Mouse (Mus musculus) liver, postnatal 0 days (tissue): Measurements from ENCODE around the gene Gramd1a. TPM values are rescaled to one million over a fixed set of nuclear protein-coding genes. Genes with fewer than 3 reads are reported as not detected.
A peak's percentile ranks its signal among the peaks of the same experiment; 100 is the strongest.

Source experiments
- ATAC-seq: fragments of 200-750 bp; cut with Nextera tagmentation; 2 replicates; pipeline ENCODE4 v1.8.0; 2017; ENCODE audit warnings: mild to moderate bottlenecking, moderate library complexity
- DNase-seq: peaks from one replicate; pipeline ENCODE4 v3.0.0-alpha.2; 2016
- H3K27ac ChIP-seq: fragments of 300-500 bp; sonication (generic); 2 replicates; pipeline ENCODE4 v1.5.1; 2014; ENCODE audit warnings: antibody characterized with exemption, moderate library complexity, mild to moderate bottlenecking, low read depth
- H3K27me3 ChIP-seq: fragments of 300-500 bp; sonication (generic); 2 replicates; pipeline ENCODE4 v1.6.1; 2014; ENCODE audit warnings: low read length, control low read depth, mixed read lengths; ENCODE audit not compliant: insufficient read depth
- H3K36me3 ChIP-seq: fragments of 300-500 bp; sonication (generic); replicated peaks from 2 replicates; pipeline ENCODE4 v1.6.1; 2014; ENCODE audit warnings: mild to moderate bottlenecking, control low read depth, low read length, moderate library complexity, mixed read lengths; ENCODE audit not compliant: insufficient read depth
- H3K4me1 ChIP-seq: fragments of 300-500 bp; sonication (generic); 2 replicates; pipeline ENCODE4 v1.6.1; 2014; ENCODE audit warnings: antibody characterized with exemption, mild to moderate bottlenecking, control low read depth; ENCODE audit not compliant: insufficient read depth
- H3K4me2 ChIP-seq: fragments of 300-500 bp; sonication (generic); 2 replicates; pipeline ENCODE4 v1.6.1; 2014; ENCODE audit warnings: low read depth, mild to moderate bottlenecking, low read length, moderate library complexity, mixed read lengths
- H3K4me3 ChIP-seq: fragments of 300-500 bp; sonication (generic); 2 replicates; pipeline ENCODE4 v1.5.1; 2014; ENCODE audit warnings: low read depth, low read length
- H3K9ac ChIP-seq: fragments of 300-500 bp; sonication (generic); replicated peaks from 2 replicates; pipeline ENCODE4 v1.6.1; 2014; ENCODE audit warnings: mild to moderate bottlenecking, moderate library complexity
- H3K9me3 ChIP-seq: fragments of 300-500 bp; sonication (generic); 2 replicates; pipeline ENCODE4 v1.6.1; 2016; ENCODE audit warnings: mild to moderate bottlenecking, control low read depth, low read length, mixed read lengths
- CTCF ChIP-seq: sonication (generic); IDR thresholded peaks from 2 replicates; pipeline ENCODE4 v1.5.1; 2016; ENCODE audit warnings: antibody characterized with exemption, low read depth
- EP300 ChIP-seq: IDR thresholded peaks from 2 replicates; pipeline ENCODE4 v1.6.1; 2016; ENCODE audit warnings: antibody characterized with exemption, low read depth, mild to moderate bottlenecking
- WGBS: fragments of 180-500 bp; shearing (Covaris S2); extraction: QIAGEN DNeasy Blood & Tissue Kit; methylation state at CpG from one replicate; pipeline ENCODE4 v1.1.7; 2014; ENCODE audit not compliant: insufficient replicate concordance; 5-methylcytosine and 5-hydroxymethylcytosine counted together
- polyA plus RNA-seq: library from polyadenylated mRNA; unstranded; fragments of >200 nt; fragmentation: Nextera tagmentation; extraction: Ambion mirVana; gene quantifications from 2 replicates; pipeline ENCODE4 v1.2.1, GENCODE M21; 2015

Gramd1a gene
- polyA plus RNA-seq, 1 experiment from 2014 or later: 8.9 TPM

DNA sequence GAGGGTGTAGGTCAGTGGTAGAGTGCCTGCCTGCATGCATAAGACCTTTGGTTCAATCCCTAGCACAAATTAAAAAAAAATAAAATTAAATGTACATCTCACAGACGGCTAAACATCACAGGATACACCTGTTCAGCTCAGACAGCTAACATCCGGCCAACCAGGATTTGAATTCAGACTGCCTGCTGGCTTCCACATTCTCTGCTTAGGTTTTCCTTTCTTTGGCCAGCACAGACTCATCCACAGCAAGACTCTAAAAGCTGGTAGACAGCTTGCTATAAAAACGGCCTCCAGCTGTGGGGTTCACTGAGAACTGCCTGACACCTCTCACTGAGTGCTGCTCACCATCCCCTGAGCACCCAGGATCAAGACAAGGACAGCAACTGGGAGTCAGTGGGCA is 49.5 kb downstream of the Gramd1a start:
- TF ChIP-seq CTCF (no peak), EP300 (no peak)
- Histone ChIP-seq H3K27ac (no peak overlapping the region), H3K9ac (no peak overlapping the region), H3K4me1 (peaks cover 8% of the 10 kb centered on the region), H3K4me2 (no peak overlapping the region), H3K36me3 (peaks cover 3% of the 10 kb centered on the region; the same call in 1 of the 2 replicates), H3K9me3 (no peaks in the 10 kb centered on the region), H3K4me3 (no peak overlapping the region), H3K27me3 (no peaks in the 10 kb centered on the region)
- WGBS: 47% methylated on average over 3 of the region's 3 CpGs
- ATAC-seq: no peak
- DNase-seq: no peak

DNA sequence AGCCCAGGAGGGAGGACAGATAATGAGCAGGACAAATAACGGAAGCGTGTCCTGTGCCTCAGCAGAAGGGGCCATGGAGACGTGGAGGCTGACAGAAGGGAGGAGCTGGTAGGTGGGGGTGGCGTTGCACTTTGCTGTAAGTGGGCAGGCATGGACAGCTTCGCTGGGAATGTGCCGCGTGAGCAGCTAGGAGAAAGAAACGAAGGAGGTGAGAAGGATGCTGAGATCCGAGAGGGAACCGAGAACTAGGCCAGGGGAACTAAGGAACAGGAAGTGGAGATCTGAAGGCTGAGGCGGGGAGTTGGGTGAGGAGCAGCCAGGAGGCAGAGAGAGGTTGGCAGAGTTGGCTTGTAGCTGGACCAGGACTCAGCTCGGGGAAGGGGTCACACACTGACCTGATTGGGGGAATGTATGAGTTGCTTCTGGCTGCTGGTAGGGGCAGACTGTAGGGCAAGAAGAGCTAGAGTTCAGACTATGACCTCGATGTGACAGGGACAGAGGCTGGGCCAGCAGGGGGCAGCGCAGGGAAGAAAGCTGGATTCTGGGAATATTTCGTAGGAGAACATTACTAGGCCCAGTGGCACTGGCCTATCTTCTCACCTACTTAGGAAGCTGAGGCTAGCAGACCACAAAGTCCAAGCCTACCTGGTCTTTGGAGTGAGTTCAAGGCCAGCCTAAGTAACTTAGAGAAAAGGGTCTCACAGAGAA is 50.5 kb downstream of the Gramd1a start:
- 0 out of 2 replicates have a peak overlapping the region, but pooled peaks have one; percentile 3 for H3K27ac ChIP-seq

DNA sequence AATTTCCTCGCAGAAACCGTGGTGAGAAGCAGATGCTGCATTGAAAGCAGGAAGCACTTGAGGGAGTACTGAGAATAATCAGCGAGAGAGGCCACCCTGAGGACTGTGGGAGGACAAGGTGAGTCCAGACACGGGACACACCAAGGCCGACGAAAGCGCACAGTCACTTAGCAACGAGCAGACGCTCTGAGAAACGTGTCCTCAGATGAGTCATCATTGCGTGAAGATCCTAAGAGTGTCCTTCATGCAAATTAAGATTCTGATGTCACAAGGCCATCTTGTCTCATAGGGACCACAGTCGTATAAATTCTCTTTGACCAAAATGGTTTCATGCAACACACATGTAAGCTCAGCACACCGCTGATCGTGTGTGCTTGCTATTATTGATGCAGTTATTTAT is 54.9 kb downstream of the Gramd1a start:
- DNase-seq: no peak

More for the DNA sequence above, 50.5 kb downstream of the Gramd1a start:
- Histone ChIP-seq H3K4me3 (no peak overlapping the region), H3K4me1 (peaks cover 8% of the 10 kb centered on the region), H3K9ac (no peak overlapping the region), H3K9me3 (no peaks in the 10 kb centered on the region), H3K27me3 (no peaks in the 10 kb centered on the region), H3K36me3 (peaks cover 3% of the 10 kb centered on the region; the same call in 1 of the 2 replicates), H3K4me2 (no peak overlapping the region)
- ATAC-seq (peak; percentile 20; the same call in 1 of the 2 replicates), DNase-seq (peak; percentile 54)
- TF ChIP-seq CTCF (peak; percentile 72), EP300 (no peak)
- 43% methylated on average over 15 of the region's 15 CpGs for WGBS

DNA sequence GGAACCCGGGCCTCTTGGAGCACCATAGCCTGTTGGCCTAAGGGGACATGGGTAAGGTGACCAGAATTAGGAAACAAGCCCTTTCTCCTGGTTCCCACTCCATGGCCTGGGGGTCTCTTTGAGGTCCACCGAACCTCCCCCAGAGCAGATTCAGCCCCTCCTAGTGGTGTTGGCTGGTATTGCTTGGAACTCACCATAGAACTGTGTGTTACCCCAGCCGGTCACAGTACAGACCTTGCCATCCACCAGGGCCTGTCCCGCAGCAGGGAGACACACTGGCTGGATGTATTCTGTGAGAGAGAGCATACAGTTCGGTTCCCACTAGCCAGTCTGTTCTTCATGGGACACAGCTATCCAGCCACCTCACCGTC is 56.1 kb downstream of the Gramd1a start:
- Histone ChIP-seq H3K27ac (no peak overlapping the region), H3K9ac (no peak overlapping the region), H3K36me3 (0 out of 2 replicates have a peak, but pooled peaks cover 3% of the 10 kb centered on the region), H3K4me3 (no peak overlapping the region), H3K27me3 (no peaks in the 10 kb centered on the region), H3K4me2 (no peak overlapping the region), H3K4me1 (0 out of 2 replicates have a peak, but pooled peaks cover 2% of the 10 kb centered on the region), H3K9me3 (no peaks in the 10 kb centered on the region)
- WGBS: 81% methylated on average over 6 of the region's 6 CpGs
- no peak for ATAC-seq
- DNase-seq: no peak
- TF ChIP-seq CTCF (peak; percentile 37), EP300 (no peak)

More for the DNA sequence above, 54.9 kb downstream of the Gramd1a start:
- no peak overlapping the region for H3K9ac ChIP-seq
- no peaks in the 10 kb centered on the region for H3K9me3 ChIP-seq
- no peak for TF ChIP-seq EP300
- no peak for TF ChIP-seq CTCF
- H3K27me3 ChIP-seq: no peaks in the 10 kb centered on the region
- no peak overlapping the region for H3K4me3 ChIP-seq
- 0 out of 2 replicates have a peak, but pooled peaks cover 2% of the 10 kb centered on the region for H3K4me1 ChIP-seq
- H3K27ac ChIP-seq: no peak overlapping the region
- peaks cover 3% of the 10 kb centered on the region; the same call in 1 of the 2 replicates for H3K36me3 ChIP-seq
- no peak for ATAC-seq
- 64% methylated on average over 14 of the region's 14 CpGs for WGBS
- no peak overlapping the region for H3K4me2 ChIP-seq

DNA sequence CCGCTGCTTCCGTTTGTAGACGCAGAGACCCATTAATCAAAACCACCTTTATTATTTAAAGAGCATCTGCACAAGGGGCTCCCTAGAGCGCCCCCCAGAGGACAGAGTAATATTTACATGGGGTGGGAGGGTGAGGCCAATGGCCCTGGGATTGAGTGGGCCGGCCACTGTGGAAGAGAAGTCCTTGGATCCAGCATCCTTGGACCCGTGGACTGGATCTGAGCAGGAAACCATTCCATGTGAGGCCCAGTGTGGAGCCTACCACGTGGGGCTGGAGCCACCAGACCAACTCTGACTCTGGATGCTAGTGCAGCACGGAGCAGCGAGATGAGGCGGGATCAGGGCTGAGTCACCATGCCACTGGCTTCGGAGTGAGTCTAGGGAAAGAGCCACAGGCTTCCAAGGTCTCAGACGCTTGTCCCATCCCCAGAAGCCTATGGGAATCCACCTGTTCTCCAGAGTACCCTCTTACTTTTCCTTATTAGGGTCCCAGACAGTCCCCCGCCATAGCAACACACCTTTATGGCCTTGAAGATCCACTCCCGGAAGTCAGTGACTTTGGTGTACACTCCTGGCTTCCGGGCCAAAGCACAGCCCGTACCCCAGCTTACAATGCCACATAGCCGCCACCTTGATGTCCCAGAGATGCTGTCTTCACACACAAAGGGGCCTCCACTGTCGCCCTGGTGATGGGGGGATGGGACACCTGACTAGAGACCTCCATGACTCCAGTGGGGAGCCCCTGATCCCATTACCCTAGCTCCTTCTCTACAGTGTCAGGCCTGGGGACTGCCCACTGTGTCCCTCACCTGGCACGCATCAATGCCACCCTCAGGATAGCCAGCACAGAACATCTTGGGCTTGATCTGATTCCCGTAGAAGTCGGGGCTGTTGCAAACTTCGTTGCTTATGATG is 56.7 kb downstream of the Gramd1a start:
- no peak overlapping the region for H3K27ac ChIP-seq
- 0 out of 2 replicates have a peak, but pooled peaks cover 2% of the 10 kb centered on the region for H3K4me1 ChIP-seq
- H3K4me3 ChIP-seq: no peak overlapping the region
- 75% methylated on average over 22 of the region's 22 CpGs for WGBS
- 0 out of 2 replicates have a peak, but pooled peaks cover 3% of the 10 kb centered on the region for H3K36me3 ChIP-seq
- H3K9ac ChIP-seq: no peak overlapping the region
- H3K27me3 ChIP-seq: no peaks in the 10 kb centered on the region
- H3K9me3 ChIP-seq: no peaks in the 10 kb centered on the region
- peak; percentile 14; the same call in 1 of the 2 replicates for ATAC-seq
- H3K4me2 ChIP-seq: no peak overlapping the region
- TF ChIP-seq EP300 (no peak), CTCF (peak; percentile 16; the same call in 1 of the 2 replicates)
- peak; percentile 41 for DNase-seq
